Comparison of ENCODE assay signal across 22 mouse cellular contexts in the genomic region with DNA sequence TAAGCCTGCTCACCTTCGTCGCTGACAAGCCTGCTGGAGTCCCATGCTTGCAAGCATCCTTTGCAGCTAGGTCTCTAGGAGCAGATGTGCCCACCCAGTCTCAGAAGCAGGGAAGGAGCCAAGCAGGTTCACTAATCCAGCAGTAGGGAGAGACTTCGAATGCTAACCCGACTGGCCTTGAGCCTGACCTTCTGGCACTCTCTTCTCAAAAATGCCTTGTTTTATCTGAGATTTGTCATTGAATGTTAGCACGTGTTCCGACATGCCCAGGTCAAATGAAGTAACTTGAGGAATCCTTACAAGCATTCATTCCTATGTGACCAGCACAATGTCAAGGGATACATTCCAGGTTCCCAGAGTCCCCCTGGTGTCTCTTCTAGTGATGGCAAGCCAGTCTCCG.
"Had no signal": no experiment of that assay in that cellular context is flagged by ENCODE, and none has a peak within 500 bp of the region (broad histone marks: within the 10 kb centered on the region; RNA-seq: fewer than 3 reads in every experiment).

No protein-coding gene starts in this region.

- H3K9me3 ChIP-seq: limb, embryonic 10.5 days; limb, embryonic 13.5 days; liver, embryonic 12.5 days; liver, embryonic 15.5 days; lung, embryonic 15.5 days; midbrain, embryonic 12.5 days; midbrain, embryonic 15.5 days; neural tube, embryonic 12.5 days; neural tube, embryonic 15.5 days had no signal

- DNase-seq: kidney, adult 18-20 months; kidney, adult 9 months; kidney, postnatal 10 days; kidney, postnatal 36 days; layer of hippocampus, adult 9-11 months; liver; lung, adult 18-20 months; lung, postnatal 14 days; right cerebral cortex, adult 18-20 months; right cerebral cortex, postnatal 14 days; right cerebral cortex, postnatal 4 days; thymus, postnatal 25 days had no signal

- H3K36me3 ChIP-seq: limb, embryonic 10.5 days; limb, embryonic 13.5 days; liver, embryonic 12.5 days; liver, embryonic 15.5 days; lung, embryonic 15.5 days; midbrain, embryonic 12.5 days; midbrain, embryonic 15.5 days; neural tube, embryonic 12.5 days; neural tube, embryonic 15.5 days had no signal

- H3K27ac ChIP-seq: limb, embryonic 10.5 days; limb, embryonic 13.5 days; liver, embryonic 12.5 days; liver, embryonic 15.5 days; lung, embryonic 15.5 days; macrophage; midbrain, embryonic 12.5 days; midbrain, embryonic 15.5 days; neural tube, embryonic 12.5 days; neural tube, embryonic 15.5 days had no signal

- H3K4me3 ChIP-seq: limb, embryonic 10.5 days; limb, embryonic 13.5 days; liver, embryonic 12.5 days; liver, embryonic 15.5 days; lung, embryonic 15.5 days; midbrain, embryonic 12.5 days; midbrain, embryonic 15.5 days; neural tube, embryonic 12.5 days; neural tube, embryonic 15.5 days had no signal

- H3K4me1 ChIP-seq: midbrain, embryonic 15.5 days; neural tube, embryonic 15.5 days had no signal

- ATAC-seq: liver, embryonic 12.5 days; midbrain, embryonic 15.5 days had no signal

- H3K9ac ChIP-seq: limb, embryonic 13.5 days; liver, embryonic 12.5 days; liver, embryonic 15.5 days; lung, embryonic 15.5 days; midbrain, embryonic 12.5 days; midbrain, embryonic 15.5 days; neural tube, embryonic 12.5 days; neural tube, embryonic 15.5 days had no signal

- H3K27me3 ChIP-seq: limb, embryonic 13.5 days; liver, embryonic 15.5 days; lung, embryonic 15.5 days; midbrain, embryonic 12.5 days; midbrain, embryonic 15.5 days; neural tube, embryonic 12.5 days; neural tube, embryonic 15.5 days had no signal

- H3K4me2 ChIP-seq: limb, embryonic 13.5 days; liver, embryonic 12.5 days; liver, embryonic 15.5 days; lung, embryonic 15.5 days; midbrain, embryonic 12.5 days; midbrain, embryonic 15.5 days; neural tube, embryonic 12.5 days; neural tube, embryonic 15.5 days had no signal
